Mouse (Mus musculus) 416B (cell line): ENCODE measurements around the gene Csnk1d.
A peak's percentile ranks its signal among the peaks of the same experiment; 100 is the strongest.

Source experiments
- DNase-seq: peaks from one replicate; pipeline ENCODE4 v3.0.0; 2011; ENCODE audit warnings: low read depth

Gene Csnk1d

DNA sequence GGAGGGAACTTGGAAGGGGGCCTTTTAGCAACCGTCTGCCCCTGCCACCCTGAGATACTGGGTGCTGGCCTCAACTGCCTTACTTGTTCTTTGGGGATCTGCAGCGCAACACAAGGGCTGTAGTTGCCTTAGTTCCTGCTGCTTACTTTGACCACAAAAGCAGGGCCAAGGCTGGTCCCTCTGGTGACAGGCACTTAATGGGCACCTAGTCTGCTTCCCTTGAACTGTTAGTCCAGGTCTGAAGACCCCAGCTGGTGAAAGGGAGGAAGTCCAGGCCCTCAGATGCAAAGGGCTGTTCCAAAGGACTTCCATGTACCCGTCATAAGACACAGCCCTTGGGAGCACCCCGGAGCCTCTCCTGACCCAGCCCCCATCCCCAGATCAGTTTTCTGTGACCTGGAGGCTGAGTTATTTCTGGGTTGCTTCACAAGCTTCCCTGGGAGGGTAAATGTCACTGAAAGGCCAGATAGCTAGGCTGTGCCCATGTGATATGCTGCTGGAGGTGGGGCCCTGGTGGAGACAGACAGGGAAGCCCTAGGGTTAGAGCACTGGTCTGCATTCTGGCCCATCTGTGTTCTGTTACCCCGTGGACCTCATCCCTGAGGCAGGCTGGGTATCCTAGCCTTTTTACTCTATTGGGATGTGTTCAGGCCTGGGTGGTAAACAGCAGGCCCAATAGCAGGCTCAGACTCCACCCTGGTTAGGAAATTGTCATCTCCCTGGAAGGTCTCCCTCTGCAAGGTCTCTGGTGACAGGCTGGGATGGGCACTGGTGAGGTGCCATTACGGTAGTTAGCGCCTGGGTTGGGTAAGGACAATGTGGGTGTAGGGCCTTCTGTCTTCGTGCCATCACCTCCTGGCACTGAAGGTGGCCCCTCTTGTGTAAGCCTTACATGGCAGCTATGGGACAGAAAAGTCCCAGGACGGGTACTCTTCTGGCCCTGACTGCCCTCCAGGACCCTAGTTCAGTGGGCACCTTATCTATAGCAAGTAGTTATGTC lies 39.1 kb downstream of the Csnk1d start:
- DNase-seq = no peak

- no peak for DNase-seq
Observed at GRCm38 (mm10) chr11:120951237-120951636, 39.9 kb downstream of the Csnk1d start.

- DNase-seq = no peak
Observed at GRCm38 (mm10) chr11:120950281-120951202, 40.6 kb downstream of the Csnk1d start.

DNA sequence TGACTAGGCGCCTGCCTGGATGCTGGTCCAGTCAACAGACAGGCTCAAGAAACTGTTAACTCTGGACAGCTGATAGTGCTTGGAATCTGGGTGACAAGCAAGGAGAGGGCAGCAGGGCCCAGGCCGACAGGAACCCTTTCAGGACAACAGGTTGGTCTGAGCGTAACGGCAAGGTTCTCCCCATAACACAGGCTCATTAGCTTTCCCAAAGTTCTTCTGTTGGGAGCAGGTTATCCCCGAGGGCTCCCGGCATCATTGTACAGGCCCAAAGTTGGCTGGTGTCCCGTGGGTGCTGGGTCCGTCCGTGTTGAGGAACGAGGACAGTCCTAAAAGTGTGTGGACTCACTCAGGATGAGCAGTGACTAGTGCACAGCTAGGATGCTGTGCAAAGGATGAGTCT lies 41.3 kb downstream of the Csnk1d start:
- DNase-seq = no peak

DNA sequence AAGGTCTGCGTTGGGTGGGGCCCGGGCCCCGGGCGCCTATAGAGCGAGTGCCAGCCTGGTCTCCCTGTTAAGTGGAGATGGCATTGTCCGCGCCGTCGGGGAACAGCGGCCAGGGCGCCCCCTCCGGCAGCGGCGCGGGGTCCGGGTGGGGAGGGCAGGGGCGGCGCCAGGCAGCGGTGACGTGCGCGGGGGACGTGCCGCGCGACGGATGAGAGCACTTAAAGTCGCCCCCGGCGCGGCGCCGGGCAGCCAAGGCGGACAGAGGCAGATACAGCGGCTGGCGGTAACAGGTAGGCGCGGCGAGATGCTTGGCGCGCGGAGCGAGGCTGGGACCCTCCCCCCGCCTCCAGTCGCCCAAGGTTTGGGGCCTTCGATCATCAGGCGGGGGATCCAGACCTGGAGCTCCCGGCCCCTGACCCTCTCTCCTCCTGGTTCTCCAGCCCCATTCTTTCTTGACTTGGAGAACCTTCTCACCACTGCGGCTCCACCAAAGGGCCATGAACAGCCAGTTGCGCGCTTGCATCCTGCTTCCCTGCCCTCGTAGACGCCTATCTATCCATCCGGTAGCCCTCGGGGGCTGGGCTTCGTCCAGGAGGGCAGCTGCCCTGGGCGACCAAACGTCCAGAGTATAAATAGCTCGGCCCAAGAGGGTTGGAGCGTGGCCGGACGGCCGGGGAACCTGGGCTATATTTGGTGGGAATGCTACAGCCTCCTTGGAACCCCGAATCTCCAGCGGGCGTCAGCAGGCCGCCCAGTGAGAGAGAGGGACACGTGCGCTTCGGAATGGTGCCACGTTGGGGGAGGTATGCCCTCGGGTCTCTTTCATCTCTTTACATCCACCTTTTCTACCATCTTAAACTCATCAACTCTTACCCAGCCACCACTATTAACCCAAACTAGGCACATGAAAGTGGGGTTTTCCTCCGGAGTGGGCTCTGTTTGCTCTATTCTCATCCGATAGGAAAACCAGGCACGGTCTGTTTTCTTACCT lies 42.0 kb downstream of the Csnk1d start:
- no peak for DNase-seq

DNA sequence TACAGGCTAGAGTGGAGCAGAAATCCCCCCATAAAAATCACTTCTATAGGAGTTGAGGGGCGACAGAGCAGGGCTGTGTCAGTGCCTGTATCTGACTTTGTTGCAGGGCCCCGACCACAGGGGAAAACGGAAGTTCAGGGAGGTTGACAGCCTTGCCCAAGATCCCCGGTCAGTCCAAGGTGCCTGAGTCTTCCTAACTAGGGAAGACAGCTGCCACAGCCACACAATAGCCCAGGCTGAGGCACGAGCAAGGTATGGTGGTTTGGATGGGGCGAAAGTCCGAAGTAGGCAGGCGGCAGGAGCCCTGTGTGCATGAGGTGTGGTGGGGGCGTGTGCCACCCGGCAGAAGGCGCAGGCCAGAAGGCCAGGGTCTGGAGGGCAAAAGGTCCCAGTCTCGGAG lies 42.8 kb downstream of the Csnk1d start, which contains the start of gene Slc16a3:
Gene Slc16a3 (plus strand): TSS at position 153 of the 400 bp plus-strand sequence.
- DNase-seq = no peak

- DNase-seq = no peak
Observed at GRCm38 (mm10) chr11:120945926-120946325, 45.2 kb downstream of the Csnk1d start.

GRCm38 (mm10) chr11:120945266-120945665 lies 45.9 kb downstream of the Csnk1d start:
- DNase-seq = no peak

GRCm38 (mm10) chr11:120940959-120941358 lies 50.2 kb downstream of the Csnk1d start:
- DNase-seq = no peak

DNA sequence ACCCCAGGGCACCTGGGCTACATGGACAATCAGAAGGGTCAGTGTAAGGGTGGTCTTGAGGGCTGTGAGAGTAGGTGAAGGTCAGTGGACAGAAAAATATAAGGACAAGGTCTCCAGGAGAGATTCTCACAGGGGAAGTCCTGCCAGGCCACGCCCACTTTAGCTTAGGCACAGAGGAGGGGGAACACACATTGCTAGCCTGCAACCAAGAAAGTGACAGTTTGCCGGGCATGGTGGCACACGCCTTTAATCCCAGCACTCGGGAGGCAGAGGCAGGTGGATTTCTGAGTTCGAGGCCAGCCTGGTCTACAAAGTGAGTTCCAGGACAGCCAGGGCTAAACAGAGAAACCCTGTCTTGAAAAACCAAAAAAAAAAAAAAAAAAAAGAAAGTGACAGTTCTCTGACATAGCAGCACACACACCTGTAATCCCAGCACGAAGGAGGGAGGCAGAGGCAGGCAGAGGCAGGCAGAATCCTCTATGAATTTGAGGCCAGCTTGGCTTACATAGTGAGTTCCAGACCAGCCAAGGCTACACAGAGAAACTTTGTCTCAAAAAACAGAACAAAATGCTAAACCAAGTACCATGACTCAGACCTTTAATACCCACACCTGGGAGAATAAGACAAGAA lies 51.3 kb downstream of the Csnk1d start:
- no peak for DNase-seq

GRCm38 (mm10) chr11:120938795-120939194 lies 52.3 kb downstream of the Csnk1d start:
- peak; percentile 91 for DNase-seq

DNA sequence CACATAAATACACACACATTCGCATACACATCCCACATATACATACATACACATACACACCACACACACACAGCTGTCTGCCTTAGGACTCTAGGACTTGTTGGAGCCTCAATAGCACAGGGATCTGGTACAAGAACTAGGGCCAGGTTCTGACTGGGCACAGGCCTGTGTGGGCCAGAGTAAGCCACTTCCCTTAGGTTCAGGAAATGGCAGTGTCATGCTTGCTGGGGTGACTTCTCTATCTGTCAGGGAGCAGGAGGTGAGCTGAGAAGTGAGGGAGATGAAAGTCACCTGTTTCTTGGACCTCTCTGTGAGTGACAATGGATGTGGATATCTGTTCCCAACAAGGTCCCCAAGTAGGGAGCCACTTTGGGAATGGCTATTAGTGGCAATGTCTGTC lies 53.2 kb downstream of the Csnk1d start:
- DNase-seq = peak; percentile 57

GRCm38 (mm10) chr11:120932564-120933398 lies 58.3 kb downstream of the Csnk1d start, which contains the start of gene Ccdc57:
Gene Ccdc57, minus strand, starts transcription at chr11:120932872.
- DNase-seq = peak; percentile 84

GRCm38 (mm10) chr11:120931479-120931878 lies 59.7 kb downstream of the Csnk1d start:
- no peak for DNase-seq

DNA sequence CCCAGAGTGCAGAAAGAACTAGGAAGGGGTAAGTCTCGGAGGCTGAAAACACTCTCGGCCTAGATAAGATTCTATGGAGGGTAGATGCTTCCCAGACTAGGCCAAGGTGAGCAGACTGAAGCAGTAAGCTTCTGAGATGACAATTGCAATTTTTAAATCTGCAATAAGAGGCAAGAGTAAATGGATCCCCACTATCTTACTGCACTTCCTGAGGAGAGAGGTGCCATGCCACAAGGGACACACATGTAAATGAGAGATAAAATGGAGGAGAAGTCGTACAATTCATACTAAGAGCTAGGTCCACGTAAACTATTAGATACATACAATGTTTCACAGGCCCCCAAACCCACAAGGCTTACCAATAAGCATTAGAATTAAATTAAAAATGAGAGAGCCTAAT lies 62.7 kb downstream of the Csnk1d start:
- DNase-seq = no peak

DNA sequence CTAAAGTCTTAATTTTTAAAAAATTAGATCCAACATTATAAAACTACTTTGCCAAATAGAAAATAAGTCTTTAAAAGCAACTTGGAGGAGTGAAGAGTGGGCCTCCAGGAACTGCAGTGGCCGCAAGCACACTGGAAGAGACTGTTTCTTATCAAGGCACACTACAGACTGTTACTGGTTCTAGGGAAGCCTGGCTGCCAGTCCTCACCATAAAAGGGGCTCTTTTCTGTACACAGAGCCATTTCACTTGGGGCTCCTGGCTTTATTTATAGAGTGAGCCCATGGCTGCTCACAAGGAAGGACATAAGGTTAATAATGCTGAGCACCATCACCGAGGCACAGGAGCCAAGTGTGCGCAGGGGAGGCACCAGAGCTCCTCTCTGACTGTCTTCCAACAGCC lies 68.6 kb downstream of the Csnk1d start:
- DNase-seq = no peak

GRCm38 (mm10) chr11:120917756-120918155 lies 73.4 kb downstream of the Csnk1d start:
- no peak for DNase-seq

GRCm38 (mm10) chr11:120916477-120916876 lies 74.7 kb downstream of the Csnk1d start:
- DNase-seq = peak; percentile 91

- no peak for DNase-seq
Observed at GRCm38 (mm10) chr11:120913796-120914195, 77.3 kb downstream of the Csnk1d start.
